In the genomic region with DNA sequence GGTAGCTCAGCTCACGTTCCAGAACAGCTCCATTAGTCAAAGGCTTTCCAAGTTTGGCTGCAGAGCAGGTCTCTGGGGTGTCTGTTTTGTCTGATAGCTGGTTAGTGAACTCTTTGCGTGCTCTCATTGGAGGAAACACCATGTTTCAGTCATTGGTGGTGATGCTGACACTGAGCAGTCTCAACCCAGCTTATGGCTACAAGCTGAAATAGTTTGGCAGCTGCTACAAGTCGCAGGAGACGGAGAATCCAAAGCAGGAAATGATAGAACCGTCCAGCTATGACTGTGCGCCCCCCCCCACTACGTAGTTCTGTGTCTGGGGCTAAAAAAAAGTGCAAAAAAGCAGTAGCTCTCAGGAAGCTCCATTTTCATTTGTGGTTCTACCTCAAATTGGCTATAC, we compare ENCODE assay signal across 10 mouse cellular contexts. TPM values are rescaled to one million over a fixed set of nuclear protein-coding genes. Genes with fewer than 3 reads are reported as not detected.
A peak's percentile ranks its signal among the peaks of the same experiment; 100 is the strongest.
DNase-seq lines count a peak whose midpoint lies in the region; ATAC-seq and TF ChIP-seq lines count a peak whose summit lies in the region.
"Had no signal": no experiment of that assay in that cellular context is flagged by ENCODE, and none has a peak within 500 bp of the region (broad histone marks: within the 10 kb centered on the region; RNA-seq: fewer than 3 reads in every experiment).

No protein-coding gene starts in this region.

- ATAC-seq in granulocyte monocyte progenitor cell, adult 5-6 weeks (replicated peaks; ENCODE audit: poor library complexity, severe bottlenecking): peak; percentile 43
- peak; percentile 59; the same call in 1 of the 2 replicates for ATAC-seq in heart, embryonic 12.5 days (ENCODE audit: insufficient number of reproducible peaks, low FRiP score)
- ATAC-seq in limb, embryonic 14.5 days (ENCODE audit: low FRiP score, low read depth): peak; percentile 84

- no peak overlapping the region for H3K27ac ChIP-seq in kidney, adult 2 months (ENCODE audit: insufficient read depth, low read depth, low read length)
- H3K27ac ChIP-seq in heart, embryonic 12.5 days (ENCODE audit: poor library complexity, severe bottlenecking): peak overlapping the region; percentile 28; the same call in 1 of the 2 replicates
- no peak overlapping the region for H3K27ac ChIP-seq in limb, embryonic 14.5 days (replicated peaks; ENCODE audit: low read depth, low read length)
- no peak overlapping the region for H3K27ac ChIP-seq in cerebellum, adult 2 months (ENCODE audit: insufficient read depth, low read length)
- H3K27ac ChIP-seq: hindbrain, embryonic 15.5 days had no signal

- no peaks in the 10 kb centered on the region for H3K36me3 ChIP-seq in kidney, adult 2 months (ENCODE audit: control insufficient read depth, insufficient read depth, low read length)
- H3K36me3 ChIP-seq in heart, embryonic 12.5 days: no peaks in the 10 kb centered on the region
- no peaks in the 10 kb centered on the region for H3K36me3 ChIP-seq in limb, embryonic 14.5 days (ENCODE audit: control insufficient read depth, insufficient read depth, low read length)
- H3K36me3 ChIP-seq: hindbrain, embryonic 15.5 days had no signal

- H3K9ac ChIP-seq in heart, embryonic 12.5 days: no peak overlapping the region
- H3K9ac ChIP-seq in limb, embryonic 14.5 days (ENCODE audit: low read depth, low read length, severe bottlenecking): no peak overlapping the region
- H3K9ac ChIP-seq: hindbrain, embryonic 15.5 days had no signal

- TF ChIP-seq CTCF in kidney, adult 2 months (conservative IDR thresholded peaks at IDR 0.05; ENCODE audit: insufficient read depth, insufficient read length, low read depth, low read length): no peak
- no peak for TF ChIP-seq CTCF in cerebellum, adult 2 months (IDR thresholded peaks at IDR 0.05; ENCODE audit: borderline replicate concordance, insufficient read depth, low read depth, low read length)

- H3K9me3 ChIP-seq in heart, embryonic 12.5 days (replicated peaks): no peaks in the 10 kb centered on the region
- no peaks in the 10 kb centered on the region for H3K9me3 ChIP-seq in limb, embryonic 14.5 days (ENCODE audit: control insufficient read depth, low read length)
- H3K9me3 ChIP-seq: hindbrain, embryonic 15.5 days had no signal

- peak; percentile 24 to 48 for DNase-seq in kidney, postnatal 4 days
- no peak for DNase-seq in kidney, adult 2 months
- DNase-seq in limb, embryonic 14.5 days (ENCODE audit: low spot score): peak; percentile 55
- DNase-seq in cerebellum, adult 2 months: no peak
- no peak for DNase-seq in cerebellum, adult 18-20 months
- DNase-seq: adrenal gland, postnatal 25 days; left cerebral cortex, postnatal 4 days had no signal

- H3K4me1 ChIP-seq in kidney, adult 2 months (ENCODE audit: control insufficient read depth, insufficient read depth, low read length): no peaks in the 10 kb centered on the region
- 0 out of 2 replicates have a peak, but pooled peaks cover 9% of the 10 kb centered on the region for H3K4me1 ChIP-seq in heart, embryonic 12.5 days (replicated peaks)
- H3K4me1 ChIP-seq in limb, embryonic 14.5 days (ENCODE audit: control insufficient read depth, insufficient read depth, low read length): no peaks in the 10 kb centered on the region; the same call in 1 of the 2 replicates
- no peaks in the 10 kb centered on the region for H3K4me1 ChIP-seq in cerebellum, adult 2 months (ENCODE audit: control insufficient read depth, insufficient read depth, low read length)

- 52% methylated on average over 7 of the region's 7 CpGs for WGBS in kidney, adult 2 months
- 33% methylated on average over 7 of the region's 7 CpGs for WGBS in heart, embryonic 12.5 days
- 53% methylated on average over 7 of the region's 7 CpGs for WGBS in limb, embryonic 14.5 days
- WGBS in cerebellum, adult 2 months: 47% methylated on average over 7 of the region's 7 CpGs

- no peaks in the 10 kb centered on the region for H3K27me3 ChIP-seq in kidney, adult 2 months (replicated peaks; ENCODE audit: control insufficient read depth, insufficient read depth, low read length)
- no peaks in the 10 kb centered on the region for H3K27me3 ChIP-seq in heart, embryonic 12.5 days (replicated peaks)
- no peaks in the 10 kb centered on the region for H3K27me3 ChIP-seq in limb, embryonic 14.5 days (ENCODE audit: control insufficient read depth, insufficient read depth, low read length)
- H3K27me3 ChIP-seq in cerebellum, adult 2 months (ENCODE audit: control insufficient read depth, insufficient read depth, low read length): no peaks in the 10 kb centered on the region
- H3K27me3 ChIP-seq: hindbrain, embryonic 15.5 days had no signal

- no peak overlapping the region; the same call in 1 of the 2 replicates for H3K4me2 ChIP-seq in heart, embryonic 12.5 days
- H3K4me2 ChIP-seq in limb, embryonic 14.5 days (replicated peaks; ENCODE audit: low read depth, low read length, severe bottlenecking): no peak overlapping the region
- H3K4me2 ChIP-seq: hindbrain, embryonic 15.5 days had no signal

- H3K4me3 ChIP-seq in kidney, adult 2 months (ENCODE audit: insufficient read depth, low read depth, low read length): no peak overlapping the region
- H3K4me3 ChIP-seq in heart, embryonic 12.5 days: no peak overlapping the region
- H3K4me3 ChIP-seq in limb, embryonic 14.5 days (replicated peaks; ENCODE audit: low read length): no peak overlapping the region
- H3K4me3 ChIP-seq in cerebellum, adult 2 months (replicated peaks; ENCODE audit: insufficient read depth, low read depth, low read length): no peak overlapping the region
- H3K4me3 ChIP-seq: hindbrain, embryonic 15.5 days had no signal

- no peak for TF ChIP-seq POLR2A in kidney, adult 2 months (IDR thresholded peaks at IDR 0.05; ENCODE audit: low read depth, low read length)
- TF ChIP-seq POLR2A in limb, embryonic 14.5 days (IDR thresholded peaks at IDR 0.05; ENCODE audit: borderline replicate concordance, extremely low read depth, insufficient read depth, insufficient read length): no peak
- no peak for TF ChIP-seq POLR2A in cerebellum, adult 2 months (IDR thresholded peaks at IDR 0.05; ENCODE audit: borderline replicate concordance, insufficient read depth, low read length)

RNA-seq across cellular contexts. Expression of a gene that starts 12.0 kb away (rescaled TPM):
- polyA plus RNA-seq in kidney, adult 2 months (2012; rRNA removed): 1.4 and 1.6 TPM in 2 replicates
- total RNA-seq in granulocyte monocyte progenitor cell, adult 5-6 weeks (2014; fragmentation: Nextera tagmentation): 0.69 and 1.8 TPM in 2 replicates
- total RNA-seq in granulocyte monocyte progenitor cell, adult 5-6 weeks (2017): 0.26 and 0.78 TPM in 2 replicates
- 0.75 and 0.92 TPM in 2 replicates for polyA plus RNA-seq in heart, embryonic 12.5 days (2016; fragmentation: Nextera tagmentation; extraction: Ambion mirVana)
- polyA plus RNA-seq in limb, embryonic 14.5 days (2012; rRNA removed): 5.5 and 5.9 TPM in 2 replicates
- polyA plus RNA-seq in limb, embryonic 14.5 days (2014; fragmentation: Nextera tagmentation; extraction: Ambion mirVana): 1.5 and 1.9 TPM in 2 replicates
- 11.0 and 12.5 TPM in 2 replicates for polyA plus RNA-seq in cerebellum, adult 2 months (2012; rRNA removed)

Comparison
In these comparisons a context has a peak if more than half of its experiments do, and no peak if none do; other contexts are left out.
1. DNase-seq: peak in kidney, postnatal 4 days (2 of 2) and limb, embryonic 14.5 days (single experiment); none in kidney, adult 2 months (single experiment), cerebellum, adult 2 months (0 of 2) and cerebellum, adult 18-20 months (0 of 2).
2. Peak in every context shown above with its lines, with median percentiles within 50 percentile points of each other: ATAC-seq.